Mouse (Mus musculus) common myeloid progenitor, adult 5-6 weeks (primary cell): ENCODE results near the gene Ssty2. TPM values are rescaled to one million over a fixed set of nuclear protein-coding genes. Genes with fewer than 3 reads are reported as not detected.
"Not testable (repeated sequence)": the region's sequence is repeated elsewhere in the genome, so short reads cannot be mapped to it uniquely, and the experiment has no call there.

Source experiments
- ATAC-seq: replicated peaks from 2 replicates; pipeline ENCODE4 v1.8.0; 2016; ENCODE audit warnings: low read depth, mild to moderate bottlenecking, moderate TSS enrichment, inconsistent platforms; ENCODE audit not compliant: poor library complexity, severe bottlenecking
- total RNA-seq: library from RNA; stranded (forward); fragments of 200-1000, 187-1606 nt; gene quantifications from 2 replicates; pipeline ENCODE4 v1.2.3, GENCODE M21; 2017

Ssty2 gene
- not detected in 2 replicates for total RNA-seq

GRCm38 (mm10) chrY:67047972-67048371 lies at the start of gene Ssty2:
TSS of gene Ssty2 (minus strand) at chrY:67048072.
- ATAC-seq, result not testable (repeated sequence)
